Mouse (Mus musculus) frontal cortex, postnatal 14 days (tissue): ENCODE data around the gene Tha1.

Source experiments
- DNase-seq, 2 experiments: peaks; one replicate each; pipeline ENCODE4 v3.0.0; 2022; ENCODE audit warnings: low spot score in 2 of 2

Gene Tha1

GRCm38 (mm10) chr11:117880977-117881358 is 7.7 kb upstream of the Tha1 start:
- no peak for DNase-seq

- DNase-seq: no peak
Measured at GRCm38 (mm10) chr11:117880336-117880976, 7.2 kb upstream of the Tha1 start.

GRCm38 (mm10) chr11:117879676-117880075 is 6.4 kb upstream of the Tha1 start:
- DNase-seq: no peak

DNA sequence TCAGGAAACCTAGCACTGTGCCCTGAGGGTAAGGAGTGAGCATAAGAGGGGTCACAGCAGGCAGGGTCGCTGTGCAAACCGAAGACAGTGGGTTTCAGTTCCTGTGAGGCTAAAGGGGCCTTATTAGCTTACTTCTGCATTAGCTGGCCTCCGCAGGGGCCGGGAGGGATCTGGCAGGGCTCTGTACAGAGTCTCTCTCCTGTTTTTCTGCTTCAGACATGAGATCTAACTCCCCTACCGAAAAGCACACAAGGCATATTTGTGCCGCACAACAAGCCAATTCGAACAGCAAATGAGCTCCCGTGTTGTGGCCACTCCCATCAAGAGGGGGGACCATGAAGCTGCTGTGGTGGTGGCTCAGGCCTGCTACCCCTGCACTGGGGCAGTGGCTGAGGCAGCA is 5.6 kb upstream of the Tha1 start:
- no peak for DNase-seq

GRCm38 (mm10) chr11:117877917-117878745 is 4.8 kb upstream of the Tha1 start:
- DNase-seq: no peak

GRCm38 (mm10) chr11:117875681-117876080 is 2.4 kb upstream of the Tha1 start:
- DNase-seq: no peak

- no peak for DNase-seq
Measured at GRCm38 (mm10) chr11:117874419-117874818, 1.1 kb upstream of the Tha1 start.

GRCm38 (mm10) chr11:117871911-117872584 is 1.2 kb downstream of the Tha1 start:
- no peak for DNase-seq

- no peak for DNase-seq
Measured at GRCm38 (mm10) chr11:117871376-117871775, 1.9 kb downstream of the Tha1 start.

DNA sequence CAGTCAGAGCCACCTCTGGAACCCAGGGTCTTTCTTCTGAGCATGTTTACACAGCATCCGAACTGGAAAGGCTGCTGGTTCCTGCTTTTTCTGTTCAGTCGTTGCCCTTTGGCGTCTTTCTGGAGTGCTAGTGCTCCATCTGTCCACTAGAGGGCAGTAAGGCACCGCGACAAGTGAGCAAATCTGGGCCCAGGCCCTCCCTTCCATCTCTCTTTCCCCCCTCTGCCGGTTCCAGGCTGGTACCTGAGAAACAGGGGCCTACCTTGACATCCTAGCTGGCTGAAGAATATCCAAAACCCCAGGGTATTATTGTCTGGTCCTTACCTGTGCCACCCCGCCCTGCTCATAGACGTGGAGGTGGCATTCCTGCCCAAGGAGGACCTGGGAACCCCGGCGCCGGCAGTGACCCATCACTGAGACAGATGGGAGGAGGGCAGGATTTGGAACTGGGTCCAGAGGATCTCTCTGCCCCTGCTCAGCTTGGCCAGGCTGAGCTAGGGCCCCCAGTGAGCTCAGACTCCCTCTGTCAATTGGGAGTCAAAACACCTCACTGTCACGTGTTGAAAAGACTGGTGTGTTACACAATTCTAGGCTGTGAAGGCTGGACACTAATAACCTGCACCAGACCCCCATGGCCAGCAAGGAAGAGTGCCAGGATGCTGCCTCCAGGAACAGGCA is 2.5 kb downstream of the Tha1 start:
- peak; percentile 58 to 76 for DNase-seq

- DNase-seq: no peak
Measured at GRCm38 (mm10) chr11:117865988-117866387, 7.3 kb downstream of the Tha1 start.

DNA sequence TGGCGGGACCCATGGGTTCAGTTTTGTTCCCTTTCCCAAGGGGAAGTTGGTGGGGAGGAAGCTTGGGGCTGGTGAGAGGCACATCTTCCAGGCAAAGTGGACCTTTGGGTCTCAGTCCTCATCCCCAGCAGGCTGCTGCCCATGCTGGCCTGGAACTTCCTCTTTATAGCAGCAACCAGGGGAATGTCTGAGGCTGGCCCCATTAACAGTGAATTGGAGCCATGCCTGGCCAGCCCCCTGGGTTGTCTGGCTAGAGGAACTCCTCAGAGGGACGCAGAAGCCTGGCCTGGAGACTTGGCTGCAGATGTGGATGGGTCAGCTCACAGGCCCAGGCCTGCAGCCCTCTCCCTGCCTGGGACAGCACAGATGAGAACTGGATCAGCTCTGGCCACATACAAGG is 8.5 kb downstream of the Tha1 start:
- no peak for DNase-seq

DNA sequence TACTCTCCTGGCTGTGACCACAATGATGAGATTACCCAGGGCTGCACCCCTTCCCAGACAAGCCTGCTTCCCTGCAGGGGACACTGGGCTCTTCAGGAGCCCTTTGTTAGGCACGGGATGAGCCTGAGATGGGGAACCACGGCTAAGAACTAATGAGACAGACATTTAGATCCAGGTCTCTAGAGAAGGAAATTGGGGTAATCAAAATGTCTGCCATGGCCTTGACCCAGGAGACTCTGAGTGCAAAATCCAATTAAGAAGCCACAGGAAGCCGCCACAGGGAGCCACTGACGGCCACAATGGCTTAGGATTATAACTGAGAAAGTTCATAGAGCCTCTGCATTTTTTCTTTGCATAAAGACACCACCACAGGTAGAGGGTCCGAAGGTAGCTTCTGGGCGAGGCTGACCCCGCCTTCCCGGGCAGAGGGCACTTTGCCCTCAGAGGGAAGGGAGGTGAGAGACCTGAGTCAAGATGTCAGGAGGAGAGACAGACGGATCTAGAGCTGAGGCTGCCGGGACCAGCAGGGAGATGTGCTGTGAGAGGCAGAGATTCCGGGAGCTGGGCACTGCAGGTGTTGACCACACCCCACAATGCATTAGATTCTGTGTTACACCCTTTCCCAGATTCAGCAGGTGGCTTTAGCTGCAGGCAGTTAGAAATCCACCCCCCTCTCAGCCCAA is 10.0 kb downstream of the Tha1 start:
- DNase-seq: no peak

DNA sequence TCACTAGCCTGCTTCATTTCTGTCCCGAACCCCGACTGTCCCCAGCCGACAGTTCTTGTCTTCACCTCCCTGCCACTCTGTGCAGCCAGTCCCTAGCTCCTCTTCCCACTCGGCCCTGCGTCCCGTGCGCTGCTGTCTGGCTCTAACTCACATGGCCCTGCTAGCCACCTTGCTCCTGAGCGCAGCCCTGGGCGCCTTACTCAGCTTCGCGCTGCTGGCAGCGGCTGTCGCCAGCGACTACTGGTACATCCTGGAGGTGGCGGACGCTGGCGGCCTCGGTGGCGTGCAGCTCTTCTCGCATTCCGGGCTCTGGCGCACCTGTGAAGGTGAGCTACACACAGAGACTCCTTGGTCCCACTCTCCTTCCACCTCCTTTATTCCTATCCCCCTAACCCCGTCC is 12.7 kb downstream of the Tha1 start, which contains the start of gene Tmem235:
TSS of gene Tmem235 (plus strand) at position 152 of the 400 bp plus-strand sequence.
- DNase-seq: no peak

DNA sequence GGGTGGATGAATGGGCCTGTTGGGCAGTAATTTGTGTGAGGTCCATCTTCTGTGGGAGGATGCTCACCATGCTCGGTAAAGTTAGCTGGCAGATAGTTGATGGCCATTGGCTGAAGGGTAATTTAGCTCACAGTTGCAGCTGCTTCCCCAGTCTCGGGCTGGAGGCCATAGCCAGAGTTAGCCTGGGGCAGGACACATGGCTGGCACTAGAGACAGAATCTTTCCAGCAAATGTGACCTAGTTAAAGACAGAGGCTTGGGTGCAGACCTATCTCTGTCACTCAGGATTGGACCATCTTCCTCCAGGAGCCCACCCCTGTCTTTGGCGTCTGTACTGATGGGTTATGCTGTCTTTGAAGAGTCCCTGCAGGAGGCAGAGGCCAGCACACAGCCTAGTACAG is 14.9 kb downstream of the Tha1 start:
- no peak for DNase-seq

- DNase-seq: no peak
Measured at GRCm38 (mm10) chr11:117857462-117857861, 15.8 kb downstream of the Tha1 start.

GRCm38 (mm10) chr11:117855975-117856374 is 17.3 kb downstream of the Tha1 start:
- DNase-seq: no peak

GRCm38 (mm10) chr11:117855360-117855759 is 17.9 kb downstream of the Tha1 start:
- no peak for DNase-seq

DNA sequence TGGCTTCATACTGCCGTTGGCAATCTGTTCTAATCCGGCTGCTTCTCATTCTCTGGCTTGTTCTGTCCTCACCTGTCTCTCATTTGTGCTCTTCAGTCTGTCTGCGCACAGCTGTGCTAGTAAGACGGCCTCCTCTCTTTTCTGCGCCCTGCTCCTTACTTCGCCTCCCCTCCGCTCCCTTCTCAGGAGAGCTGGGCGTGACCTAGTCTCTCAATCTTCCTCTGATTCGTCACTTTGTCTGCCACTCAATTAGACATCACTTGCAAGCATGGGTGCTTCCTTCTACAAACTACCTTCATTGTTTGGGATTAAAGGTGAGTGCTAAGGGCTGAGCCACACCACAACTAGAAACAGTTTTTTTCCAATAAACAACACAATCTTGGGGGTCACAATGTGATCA is 19.0 kb downstream of the Tha1 start:
- DNase-seq: no peak

DNA sequence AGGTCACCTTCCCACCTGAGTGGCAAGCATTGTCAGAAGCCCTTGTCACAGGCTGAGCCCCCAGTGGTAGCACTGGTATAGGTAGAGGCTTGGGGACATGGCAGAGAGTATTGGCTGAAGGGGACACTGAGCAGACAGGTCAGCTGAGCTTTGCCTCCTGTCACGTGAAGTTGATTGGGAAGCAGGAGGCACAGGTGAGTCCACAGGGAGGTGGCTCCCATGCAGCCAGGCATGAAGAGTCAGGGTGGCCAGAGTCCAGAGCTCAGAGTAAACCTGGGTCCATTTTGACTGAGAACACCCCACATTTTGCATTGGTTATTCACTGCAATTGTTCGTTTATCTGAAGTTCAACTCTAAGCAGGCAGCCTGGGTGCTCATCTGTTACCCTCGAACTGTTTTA is 20.4 kb downstream of the Tha1 start:
- DNase-seq: no peak

DNA sequence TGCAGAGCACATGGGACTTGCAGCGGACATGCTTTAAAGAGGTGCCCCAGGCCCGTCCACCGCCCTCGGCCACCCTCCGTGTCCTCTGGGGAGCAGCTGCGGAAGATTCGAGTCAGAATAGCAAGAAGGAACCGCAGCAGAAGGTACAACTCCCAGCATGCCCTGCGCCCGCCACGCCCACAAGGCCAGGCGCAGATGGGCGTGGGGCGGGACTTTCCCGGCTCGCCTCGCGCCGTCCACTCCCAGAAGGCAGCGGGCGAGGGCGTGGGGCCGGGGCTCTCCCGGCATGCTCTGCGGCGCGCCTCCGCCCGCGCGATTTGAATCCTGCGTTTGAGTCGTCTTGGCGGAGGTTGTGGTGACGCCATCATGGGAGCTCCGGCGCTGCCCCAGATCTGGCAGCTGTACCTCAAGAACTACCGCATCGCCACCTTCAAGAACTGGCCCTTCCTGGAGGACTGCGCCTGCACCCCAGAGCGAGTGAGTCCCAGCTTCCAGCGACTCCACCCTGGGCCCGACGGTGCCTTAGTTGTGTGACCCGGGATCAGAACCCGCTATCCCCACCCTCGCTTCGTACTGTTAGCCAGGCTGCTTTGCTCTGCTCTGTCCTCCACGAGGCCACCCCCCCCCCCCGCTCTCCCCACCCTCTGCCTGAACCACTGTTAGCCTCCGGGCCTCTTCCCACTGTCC is 24.2 kb downstream of the Tha1 start, which contains the start of gene Birc5:
TSS of gene Birc5 (plus strand) at position 267 of the 687 bp plus-strand sequence.
- DNase-seq: peak; percentile 90 to 93
